Mouse (Mus musculus) left cerebral cortex, postnatal 4 days (tissue): ENCODE measurements around the gene Gm2163. TPM values are rescaled to one million over a fixed set of nuclear protein-coding genes. Genes with fewer than 3 reads are reported as not detected.
"Not testable (repeated sequence)": the region's sequence is repeated elsewhere in the genome, so short reads cannot be mapped to it uniquely, and the experiment has no call there.

ENCODE experiments used
- DNase-seq: peaks from one replicate; pipeline ENCODE4 v3.0.0-alpha.2; 2022
- intact Hi-C: fragments of 180-260 bp; cut with DNase I; formaldehyde crosslinking; loops from one replicate; pipeline ENCODE4 v1.15.1; 2025
- total RNA-seq, 2 experiments: library from RNA; stranded (reverse); gene quantifications; 2 replicates each; pipeline ENCODE4 v1.2.3; 2021

Gene Gm2163
- 1 to 10 TPM; 4.0 to 4.2 TPM for total RNA-seq

DNA sequence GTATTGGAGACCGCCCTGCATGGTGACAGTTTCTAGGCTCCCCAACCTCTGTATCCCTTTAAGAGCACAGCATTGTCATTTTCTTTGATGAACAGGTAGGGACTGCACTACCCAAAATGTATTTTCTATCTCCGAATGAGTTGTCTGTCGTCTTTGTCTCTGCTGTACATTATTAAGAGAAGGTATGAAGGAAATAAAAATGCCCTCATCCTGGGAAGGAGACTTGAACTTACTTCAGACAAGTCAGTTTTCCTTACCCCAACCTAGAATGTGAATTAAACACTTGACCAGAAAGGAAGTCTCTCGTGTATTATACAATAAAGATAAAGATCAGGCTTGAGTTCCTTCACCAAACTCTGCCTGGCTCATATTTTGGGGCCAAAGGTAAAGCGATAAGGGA, at the start of gene Gm2163:
Gene Gm2163 (plus strand): TSS at position 301 of the 400 bp plus-strand sequence.
- intact Hi-C loops, DNase-seq: not testable (repeated sequence)

GRCm38 (mm10) chr4:42439078-42439477, 27.5 kb upstream of the Gm2163 start, which contains the start of gene Gm21586:
TSS of gene Gm21586 (plus strand) at chr4:42439378.
- intact Hi-C loops, result not testable (repeated sequence)

GRCm38 (mm10) chr4:42528075-42528474, 61.5 kb downstream of the Gm2163 start, which contains the start of gene Fam205a2:
TSS of gene Fam205a2 (minus strand) at chr4:42528175.
- DNase-seq, intact Hi-C loops: not testable (repeated sequence)

More at GRCm38 (mm10) chr4:42439078-42439477, 27.5 kb upstream of the Gm2163 start, which contains the start of gene Gm21586:
- DNase-seq, result not testable (repeated sequence)

- intact Hi-C loops, DNase-seq: not testable (repeated sequence)
These were observed 145.3 kb downstream of the Gm2163 start, which contains the start of gene Gm10591 for GRCm38 (mm10) chr4:42611895-42612294. TSS of gene Gm10591 (plus strand) at chr4:42612195.

- intact Hi-C loops, DNase-seq: not testable (repeated sequence)
These were observed 162.9 kb downstream of the Gm2163 start, which contains the start of gene Gm2564 for GRCm38 (mm10) chr4:42629419-42629818. TSS of gene Gm2564 (plus strand) at chr4:42629719.

Other genes with a start within 250 kb of the Gm2163 start
- gene Gm10600, start 226.1 kb upstream of the Gm2163 start, total RNA-seq, result 1 to 10 TPM; 6.6 to 7.0 TPM
- gene Ccl21b, start 211.0 kb upstream of the Gm2163 start, total RNA-seq, result not detected
- gene Gm21953, start 172.5 kb upstream of the Gm2163 start, total RNA-seq, result not detected
- under 1 TPM in 1 of 2 experiments, not detected in 1; 0.08 TPM for gene Fam205a3, start 148.4 kb upstream of the Gm2163 start, total RNA-seq
- gene Gm21586, start 27.4 kb upstream of the Gm2163 start, total RNA-seq, result not detected
- under 1 TPM in 1 of 2 experiments, not detected in 1; 0.08 TPM for gene Fam205a2, start 61.4 kb downstream of the Gm2163 start, total RNA-seq
- not detected for gene Gm10591, start 145.4 kb downstream of the Gm2163 start, total RNA-seq
- gene Gm2564, start 163.0 kb downstream of the Gm2163 start, total RNA-seq, result 10 to 100 TPM in 1 of 2 experiments, 1 to 10 TPM in 1; 9.3 to 11.7 TPM
- gene Ccl27b, start 188.5 kb downstream of the Gm2163 start, total RNA-seq, result 1 to 10 TPM in 1 of 2 experiments, not detected in 1; 2.0 TPM
- gene Il11ra2, start 195.1 kb downstream of the Gm2163 start, total RNA-seq, result not detected